Mouse (Mus musculus) heart, adult 9 months (tissue): Measurements from ENCODE around the gene Atp10a.

Experiments
- DNase-seq, 2 experiments: peaks; one replicate each; pipeline ENCODE4 v3.0.0; 2022; ENCODE audit warnings: low spot score in 2 of 2

The Atp10a gene

GRCm38 (mm10) chr7:58736841-58737547 lies 81.0 kb downstream of the Atp10a start:
- DNase-seq = no peak

- DNase-seq = no peak
Observed at GRCm38 (mm10) chr7:58740196-58740595, 84.2 kb downstream of the Atp10a start.

- DNase-seq = no peak
Observed at GRCm38 (mm10) chr7:58740842-58741241, 84.9 kb downstream of the Atp10a start.

- no peak for DNase-seq
Observed at GRCm38 (mm10) chr7:58742009-58742408, 86.0 kb downstream of the Atp10a start.

- no peak for DNase-seq
Observed at GRCm38 (mm10) chr7:58742648-58743047, 86.7 kb downstream of the Atp10a start.

GRCm38 (mm10) chr7:58743362-58744320 lies 87.7 kb downstream of the Atp10a start:
- peak in 1 of 2 experiments; percentile 17 for DNase-seq

- DNase-seq = no peak
Observed at GRCm38 (mm10) chr7:58746817-58747216, 90.9 kb downstream of the Atp10a start.

GRCm38 (mm10) chr7:58749904-58750612 lies 94.1 kb downstream of the Atp10a start:
- no peak for DNase-seq

- no peak for DNase-seq
Observed at GRCm38 (mm10) chr7:58752041-58752440, 96.1 kb downstream of the Atp10a start.

GRCm38 (mm10) chr7:58754076-58754475 lies 98.1 kb downstream of the Atp10a start:
- DNase-seq = no peak

- no peak for DNase-seq
Observed at GRCm38 (mm10) chr7:58754536-58754935, 98.6 kb downstream of the Atp10a start.

- no peak for DNase-seq
Observed at GRCm38 (mm10) chr7:58755083-58755482, 99.1 kb downstream of the Atp10a start.

- no peak for DNase-seq
Observed at GRCm38 (mm10) chr7:58755846-58756245, 99.9 kb downstream of the Atp10a start.

- no peak for DNase-seq
Observed at GRCm38 (mm10) chr7:58757331-58757730, 101.4 kb downstream of the Atp10a start.

GRCm38 (mm10) chr7:58758396-58758795 lies 102.4 kb downstream of the Atp10a start:
- no peak for DNase-seq

GRCm38 (mm10) chr7:58759265-58759664 lies 103.3 kb downstream of the Atp10a start:
- no peak for DNase-seq

GRCm38 (mm10) chr7:58767257-58767656 lies 111.3 kb downstream of the Atp10a start:
- DNase-seq = peak in 1 of 2 experiments; percentile 39

- no peak for DNase-seq
Observed at GRCm38 (mm10) chr7:58768253-58768652, 112.3 kb downstream of the Atp10a start.

- no peak for DNase-seq
Observed at GRCm38 (mm10) chr7:58770254-58770653, 114.3 kb downstream of the Atp10a start.

- peak in 1 of 2 experiments; percentile 16 for DNase-seq
Observed at GRCm38 (mm10) chr7:58772048-58772690, 116.2 kb downstream of the Atp10a start.

GRCm38 (mm10) chr7:58779146-58779545 lies 123.2 kb downstream of the Atp10a start:
- no peak for DNase-seq

GRCm38 (mm10) chr7:58786986-58787385 lies 131.0 kb downstream of the Atp10a start:
- no peak for DNase-seq
